Mouse (Mus musculus) left cerebral cortex, postnatal 14 days (tissue): ENCODE measurements around the gene Tmcc1. TPM values are rescaled to one million over a fixed set of nuclear protein-coding genes. Genes with fewer than 3 reads are reported as not detected.

Experiments
- DNase-seq, 2 experiments: peaks; one replicate each; pipeline ENCODE4 v3.0.0; 2021 to 2022; ENCODE audit warnings: low spot score in 2 of 2, mixed read lengths in 1 of 2
- intact Hi-C: fragments of 180-260 bp; cut with DNase I; formaldehyde crosslinking; loops from one replicate; pipeline ENCODE4 v1.15.1; 2025
- total RNA-seq, 2 experiments: library from RNA; stranded (reverse); gene quantifications; 2 replicates each; pipeline ENCODE4 v1.2.3; 2021

Tmcc1 gene
- total RNA-seq, 2 experiments from 2014 or later: 57.1 to 60.6 TPM

GRCm38 (mm10) chr6:115999227-115999626 lies 194.1 kb downstream of the Tmcc1 start:
- intact Hi-C loops: loop anchor here (5.0 kb wide), 1 partner anchor 97 kb away; no protein-coding TSS in a partner anchor
- no peak for DNase-seq

GRCm38 (mm10) chr6:115998758-115999157 lies 194.5 kb downstream of the Tmcc1 start:
- DNase-seq: no peak
- intact Hi-C loops: loop anchor here (5.0 kb wide), 1 partner anchor 96 kb away; no protein-coding TSS in a partner anchor

GRCm38 (mm10) chr6:115997726-115998311 lies 195.5 kb downstream of the Tmcc1 start:
- no peak for DNase-seq
- intact Hi-C loops: loop anchor here (5.0 kb wide), 1 partner anchor 96 kb away; no protein-coding TSS in a partner anchor

GRCm38 (mm10) chr6:115996171-115996851 lies 197.0 kb downstream of the Tmcc1 start:
- DNase-seq: peak in 1 of 2 experiments; percentile 70
- intact Hi-C loops: loop anchor here (5.0 kb wide), 1 partner anchor 94 kb away; no protein-coding TSS in a partner anchor

GRCm38 (mm10) chr6:115995531-115995941 lies 197.8 kb downstream of the Tmcc1 start:
- DNase-seq: no peak
- intact Hi-C loops: loop anchor here (5.0 kb wide), 1 partner anchor 93 kb away; no protein-coding TSS in a partner anchor

GRCm38 (mm10) chr6:115994877-115995520 lies 198.3 kb downstream of the Tmcc1 start, which contains the start of gene Plxnd1:
Plxnd1 (minus strand) TSS chr6:115995005.
- peak; percentile 62 to 81 for DNase-seq
- intact Hi-C loops: loop anchor here (5.0 kb wide), 2 partner anchors 93 to 143 kb away; partner anchors contain the start of genes Ift122 and Mbd4

- no peak for DNase-seq
- intact Hi-C loops: loop anchor here (5.0 kb wide), 1 partner anchor 142 kb away; the partner anchor contains the start of genes Ift122 and Mbd4
Measured at GRCm38 (mm10) chr6:115994146-115994876, 199.0 kb downstream of the Tmcc1 start.

GRCm38 (mm10) chr6:115993463-115994145 lies 199.7 kb downstream of the Tmcc1 start:
- no peak for DNase-seq
- intact Hi-C loops: loop anchor here (5.0 kb wide), 1 partner anchor 141 kb away; the partner anchor contains the start of genes Ift122 and Mbd4

- intact Hi-C loops: loop anchor here (5.0 kb wide), 1 partner anchor 141 kb away; the partner anchor contains the start of genes Ift122 and Mbd4
- no peak for DNase-seq
Measured at GRCm38 (mm10) chr6:115992981-115993380, 200.3 kb downstream of the Tmcc1 start.

- intact Hi-C loops: loop anchor here (5.0 kb wide), 1 partner anchor 140 kb away; the partner anchor contains the start of genes Ift122 and Mbd4
- no peak for DNase-seq
Measured at GRCm38 (mm10) chr6:115991881-115992620, 201.2 kb downstream of the Tmcc1 start.

GRCm38 (mm10) chr6:115991108-115991880 lies 202.0 kb downstream of the Tmcc1 start:
- no peak for DNase-seq

GRCm38 (mm10) chr6:115990479-115990878 lies 202.8 kb downstream of the Tmcc1 start:
- DNase-seq: no peak

More at GRCm38 (mm10) chr6:115991108-115991880, 202.0 kb downstream of the Tmcc1 start:
- intact Hi-C loops: loop anchor here (5.0 kb wide), 1 partner anchor 139 kb away; the partner anchor contains the start of genes Ift122 and Mbd4

GRCm38 (mm10) chr6:115990056-115990455 lies 203.2 kb downstream of the Tmcc1 start:
- intact Hi-C loops: loop anchor here (5.0 kb wide), 1 partner anchor 138 kb away; the partner anchor contains the start of genes Ift122 and Mbd4

More at GRCm38 (mm10) chr6:115990479-115990878, 202.8 kb downstream of the Tmcc1 start:
- intact Hi-C loops: loop anchor here (5.0 kb wide), 1 partner anchor 138 kb away; the partner anchor contains the start of genes Ift122 and Mbd4

GRCm38 (mm10) chr6:115989607-115990006 lies 203.7 kb downstream of the Tmcc1 start:
- DNase-seq: peak in 1 of 2 experiments; percentile 69
- intact Hi-C loops: loop anchor here (5.0 kb wide), 1 partner anchor 137 kb away; the partner anchor contains the start of genes Ift122 and Mbd4

More at GRCm38 (mm10) chr6:115990056-115990455, 203.2 kb downstream of the Tmcc1 start:
- DNase-seq: peak in 1 of 2 experiments; percentile 54

- intact Hi-C loops: no loop called here
- no peak for DNase-seq
Measured at GRCm38 (mm10) chr6:115989032-115989431, 204.3 kb downstream of the Tmcc1 start.

GRCm38 (mm10) chr6:115987096-115987747 lies 206.1 kb downstream of the Tmcc1 start:
- intact Hi-C loops: no loop called here
- no peak for DNase-seq
